10 mouse cellular contexts compared by ENCODE assay signal in genomic region chr7:109719286-109719685, GRCm38 (mm10). TPM values are rescaled to one million over a fixed set of nuclear protein-coding genes. Genes with fewer than 3 reads are reported as not detected.
A peak's percentile ranks its signal among the peaks of the same experiment; 100 is the strongest.
DNase-seq lines count a peak whose midpoint lies in the region; ATAC-seq and TF ChIP-seq lines count a peak whose summit lies in the region.
"Had no signal": no experiment of that assay in that cellular context is flagged by ENCODE, and none has a peak within 500 bp of the region (broad histone marks: within the 10 kb centered on the region; RNA-seq: fewer than 3 reads in every experiment).

No protein-coding gene starts in this region.

- DNase-seq in cerebellum, adult 9-10 months = peak; percentile 38
- DNase-seq in cerebellum, adult 11 months = no peak
- peak; percentile 35 to 59 for DNase-seq in layer of hippocampus, adult 2 months (ENCODE audit: low spot score in 2 of 2)
- DNase-seq in layer of hippocampus, postnatal 36 days = no peak
- peak; percentile 37 for DNase-seq in CH12.LX (ENCODE audit: extremely low read depth)
- peak; percentile 20 for DNase-seq in embryonic facial prominence, embryonic 10.5 days (ENCODE audit: low spot score)
- DNase-seq in midbrain, postnatal 0 days (ENCODE audit: low spot score) = peak; percentile 72
- DNase-seq in B cell, adult 2 months = no peak

- TF ChIP-seq CTCF in layer of hippocampus, adult 2 months (conservative IDR thresholded peaks at IDR 0.05) = peak; percentile 85
- peak; percentile 39 to 75; a peak in 3 of 4 replicates for TF ChIP-seq CTCF in CH12.LX (conservative IDR thresholded peaks at IDR 0.05 in 1 of 2, IDR thresholded peaks at IDR 0.05 in 1 of 2; ENCODE audit: low read depth in 2 of 2, low read length in 2 of 2)
- TF ChIP-seq CTCF in midbrain, postnatal 0 days (IDR thresholded peaks at IDR 0.05) = peak; percentile 74

- no peaks in the 10 kb centered on the region for H3K27me3 ChIP-seq in CH12.LX (replicated peaks)
- H3K27me3 ChIP-seq in embryonic facial prominence, embryonic 10.5 days (replicated peaks; ENCODE audit: low read depth, poor library complexity, severe bottlenecking) = no peaks in the 10 kb centered on the region
- no peaks in the 10 kb centered on the region for H3K27me3 ChIP-seq in midbrain, postnatal 0 days (ENCODE audit: insufficient read depth, low read length)

- peaks cover 0 to 6% of the 10 kb centered on the region in 2 experiments for H3K36me3 ChIP-seq in CH12.LX (replicated peaks in 1 of 2; ENCODE audit: control insufficient read depth in 1 of 2, insufficient read depth in 1 of 2, low read length in 1 of 2)
- H3K36me3 ChIP-seq in embryonic facial prominence, embryonic 10.5 days (replicated peaks) = no peaks in the 10 kb centered on the region
- H3K36me3 ChIP-seq in midbrain, postnatal 0 days (ENCODE audit: insufficient read depth, low read length) = no peaks in the 10 kb centered on the region

- H3K4me3 ChIP-seq in layer of hippocampus, adult 2 months = no peak overlapping the region
- no peak overlapping the region for H3K4me3 ChIP-seq in CH12.LX (replicated peaks in 1 of 3; ENCODE audit: low read depth in 2 of 3, low read length in 2 of 3, poor library complexity in 1 of 3)
- no peak overlapping the region for H3K4me3 ChIP-seq in embryonic facial prominence, embryonic 10.5 days
- no peak overlapping the region for H3K4me3 ChIP-seq in midbrain, postnatal 0 days (ENCODE audit: low read depth, low read length)

- H3K4me2 ChIP-seq in CH12.LX (ENCODE audit: insufficient read depth, low read depth, poor library complexity, severe bottlenecking) = no peak overlapping the region
- no peak overlapping the region for H3K4me2 ChIP-seq in midbrain, postnatal 0 days (ENCODE audit: low read depth, low read length, poor library complexity, severe bottlenecking)

- no peak overlapping the region for H3K9ac ChIP-seq in CH12.LX (ENCODE audit: insufficient read depth, low read depth)
- no peak overlapping the region for H3K9ac ChIP-seq in midbrain, postnatal 0 days (replicated peaks; ENCODE audit: low read length, poor library complexity, severe bottlenecking)

- peaks cover 3% of the 10 kb centered on the region for H3K9me3 ChIP-seq in CH12.LX (replicated peaks; ENCODE audit: low read length)
- no peaks in the 10 kb centered on the region for H3K9me3 ChIP-seq in embryonic facial prominence, embryonic 10.5 days
- H3K9me3 ChIP-seq in midbrain, postnatal 0 days (ENCODE audit: low read length) = no peaks in the 10 kb centered on the region

- H3K27ac ChIP-seq in layer of hippocampus, adult 2 months = no peak overlapping the region
- no peak overlapping the region for H3K27ac ChIP-seq in CH12.LX (ENCODE audit: insufficient read depth, low read depth)
- no peak overlapping the region for H3K27ac ChIP-seq in embryonic facial prominence, embryonic 10.5 days (replicated peaks)
- no peak overlapping the region for H3K27ac ChIP-seq in midbrain, postnatal 0 days (ENCODE audit: low read depth, low read length)

- WGBS in embryonic facial prominence, embryonic 10.5 days = 69% methylated on average over 9 of the region's 9 CpGs
- WGBS in midbrain, postnatal 0 days = 64% methylated on average over 9 of the region's 9 CpGs

- in situ Hi-C loops in CH12.LX (cut with MboI; ENCODE audit: low pct_ligation_motif_present, low pct_unique_long_range_greater_than_20kb, low sequenced_read_pairs) = no loop called here

- dilution Hi-C loops in CH12.LX (cut with MboI; ENCODE audit: extremely low pct_ligation_motif_present, extremely low pct_unique_long_range_greater_than_20kb, low sequenced_read_pairs) = no loop called here

- peak; percentile 83 for TF ChIP-seq RAD21 in CH12.LX (IDR thresholded peaks at IDR 0.05; ENCODE audit: low read depth, low read length)

- no peaks in the 10 kb centered on the region for H3K79me2 ChIP-seq in CH12.LX (replicated peaks; ENCODE audit: control insufficient read depth, extremely low read depth, insufficient read depth, poor library complexity, severe bottlenecking)

- ATAC-seq in midbrain, postnatal 0 days (ENCODE audit: low FRiP score) = no peak

- no peak for TF ChIP-seq EP300 in CH12.LX (IDR thresholded peaks at IDR 0.05; ENCODE audit: low read length)

- no peak for TF ChIP-seq POLR2A in CH12.LX (IDR thresholded peaks at IDR 0.05; ENCODE audit: low read depth, low read length)

- H3K4me1 ChIP-seq in CH12.LX (ENCODE audit: control insufficient read depth in 1 of 2, insufficient read depth in 2 of 2) = peaks cover 0 to 2% of the 10 kb centered on the region in 2 experiments; a peak in 2 of 4 replicates
- H3K4me1 ChIP-seq in embryonic facial prominence, embryonic 10.5 days = no peaks in the 10 kb centered on the region
- H3K4me1 ChIP-seq in midbrain, postnatal 0 days (ENCODE audit: insufficient read depth, low read length) = no peaks in the 10 kb centered on the region

TF ChIP-seq in CH12.LX, 34 proteins besides CTCF, POLR2A, EP300 and RAD21 (continues in another document):
- TF ChIP-seq JUND (conservative IDR thresholded peaks at IDR 0.05; ENCODE audit: low read depth, low read length) = no peak
- no peak for TF ChIP-seq USF2 (conservative IDR thresholded peaks at IDR 0.05; ENCODE audit: low read depth, low read length)
- no peak for TF ChIP-seq TCF12 (IDR thresholded peaks at IDR 0.05; ENCODE audit: low read depth, low read length)
- no peak for TF ChIP-seq TBP (conservative IDR thresholded peaks at IDR 0.05; ENCODE audit: low read depth, low read length)
- peak; percentile 69 for TF ChIP-seq SMC3 (IDR thresholded peaks at IDR 0.05; ENCODE audit: low read depth, low read length)
- no peak for TF ChIP-seq MXI1 (IDR thresholded peaks at IDR 0.05; ENCODE audit: low read depth, low read length)
- no peak for TF ChIP-seq JUN (IDR thresholded peaks at IDR 0.05; ENCODE audit: insufficient read depth, low read depth, low read length)
- no peak for TF ChIP-seq MYC (IDR thresholded peaks at IDR 0.05; ENCODE audit: low read depth, low read length)
- TF ChIP-seq HCFC1 (IDR thresholded peaks at IDR 0.05; ENCODE audit: low read depth, low read length) = no peak
- TF ChIP-seq E2F4 (IDR thresholded peaks at IDR 0.05; ENCODE audit: insufficient replicate concordance, low read depth, low read length) = no peak
- TF ChIP-seq MAFK (IDR thresholded peaks at IDR 0.05; ENCODE audit: insufficient replicate concordance, low read length) = 0 out of 2 replicates have a peak, but pooled peaks have one; percentile 6
- no peak for TF ChIP-seq UBTF (IDR thresholded peaks at IDR 0.05; ENCODE audit: low read depth, low read length)
- no peak for TF ChIP-seq NELFE (IDR thresholded peaks at IDR 0.05; ENCODE audit: low read depth, low read length)
- no peak for TF ChIP-seq CHD2 (IDR thresholded peaks at IDR 0.05; ENCODE audit: low read length)
- no peak for TF ChIP-seq GABPA (IDR thresholded peaks at IDR 0.05; ENCODE audit: insufficient replicate concordance, low read depth, low read length)
- TF ChIP-seq MEF2A (IDR thresholded peaks at IDR 0.05; ENCODE audit: borderline replicate concordance, low read depth, low read length) = no peak

RNA-seq across cellular contexts. Expression of gene BC051019, which starts 4.4 kb away (rescaled TPM):
- total RNA-seq in layer of hippocampus, adult 2 months (2021) = under 1 TPM in 1 of 2 experiments, not detected in 1; 0.23 TPM
- not detected for total RNA-seq in layer of hippocampus, postnatal 36 days (2021)
- total RNA-seq in CH12.LX (2012; rRNA removed) (not detected in 2 replicates), CH12.LX (2014; rRNA removed) (0.17 TPM in 1 of 2 replicates, not detected in the other)
- 0.33 TPM in 2 replicates for polyA plus RNA-seq in CH12.LX (2012; ENCODE audit: insufficient read length, low read depth)
- 0.17 TPM in 1 of 2 replicates, not detected in the other for polyA plus RNA-seq in embryonic facial prominence, embryonic 10.5 days (2016; fragmentation: Nextera tagmentation; extraction: Ambion mirVana)
- 1.5 TPM in 1 of 2 replicates, not detected in the other for total RNA-seq in midbrain, postnatal 0 days (2014; rRNA removed)
- polyA plus RNA-seq in midbrain, postnatal 0 days (2015; fragmentation: Nextera tagmentation; extraction: Ambion mirVana) = 0.45 and 0.58 TPM in 2 replicates

RNA-seq across cellular contexts. Expression of gene Ascl3, which starts 12.2 kb away (rescaled TPM):
- not detected for total RNA-seq in layer of hippocampus, adult 2 months (2021)
- not detected for total RNA-seq in layer of hippocampus, postnatal 36 days (2021)
- not detected in 2 replicates for total RNA-seq in CH12.LX (2012; rRNA removed)
- not detected in 2 replicates for total RNA-seq in CH12.LX (2014; rRNA removed)
- not detected in 2 replicates for polyA plus RNA-seq in CH12.LX (2012; ENCODE audit: insufficient read length, low read depth)
- polyA plus RNA-seq in embryonic facial prominence, embryonic 10.5 days (2016; fragmentation: Nextera tagmentation; extraction: Ambion mirVana) = not detected in 2 replicates
- total RNA-seq in midbrain, postnatal 0 days (2014; rRNA removed) = not detected in 2 replicates
- polyA plus RNA-seq in midbrain, postnatal 0 days (2015; fragmentation: Nextera tagmentation; extraction: Ambion mirVana) = 0.23 TPM in 1 of 2 replicates, not detected in the other
- total RNA-seq: ES-E14 had no signal
- polyA plus RNA-seq: liver, embryonic 16.5 days had no signal

RNA-seq across cellular contexts. Expression of gene Akip1, which starts 15.8 kb away (rescaled TPM):
- total RNA-seq in layer of hippocampus, adult 2 months (2021) = 1 to 10 TPM; 4.1 to 6.3 TPM
- 1 to 10 TPM; 5.6 to 5.9 TPM for total RNA-seq in layer of hippocampus, postnatal 36 days (2021)
- total RNA-seq in CH12.LX (2012; rRNA removed) (34.5 and 35.0 TPM in 2 replicates), CH12.LX (2014; rRNA removed) (38.5 and 42.5 TPM in 2 replicates)
- 46.2 and 51.5 TPM in 2 replicates for polyA plus RNA-seq in CH12.LX (2012; ENCODE audit: insufficient read length, low read depth)
- 24.4 and 24.8 TPM in 2 replicates for polyA plus RNA-seq in embryonic facial prominence, embryonic 10.5 days (2016; fragmentation: Nextera tagmentation; extraction: Ambion mirVana)
- 7.3 and 8.2 TPM in 2 replicates for total RNA-seq in midbrain, postnatal 0 days (2014; rRNA removed)
- 12.1 and 13.7 TPM in 2 replicates for polyA plus RNA-seq in midbrain, postnatal 0 days (2015; fragmentation: Nextera tagmentation; extraction: Ambion mirVana)

RNA-seq across cellular contexts. Expression of gene St5, which starts 15.9 kb away (rescaled TPM):
- 10 to 100 TPM; 49.0 to 53.9 TPM for total RNA-seq in layer of hippocampus, adult 2 months (2021)
- total RNA-seq in layer of hippocampus, postnatal 36 days (2021) = 10 to 100 TPM; 39.1 to 55.7 TPM
- total RNA-seq in CH12.LX (2012; rRNA removed) = 1.6 and 1.9 TPM in 2 replicates
- total RNA-seq in CH12.LX (2014; rRNA removed) = 1.3 and 1.5 TPM in 2 replicates
- 3.4 and 4.1 TPM in 2 replicates for polyA plus RNA-seq in CH12.LX (2012; ENCODE audit: insufficient read length, low read depth)
- polyA plus RNA-seq in embryonic facial prominence, embryonic 10.5 days (2016; fragmentation: Nextera tagmentation; extraction: Ambion mirVana) = 41.7 and 46.4 TPM in 2 replicates
- 25.8 and 48.3 TPM in 2 replicates for total RNA-seq in midbrain, postnatal 0 days (2014; rRNA removed)
- 14.4 and 16.0 TPM in 2 replicates for polyA plus RNA-seq in midbrain, postnatal 0 days (2015; fragmentation: Nextera tagmentation; extraction: Ambion mirVana)

RNA-seq across cellular contexts. Expression of gene Tmem9b, which starts 33.4 kb away (rescaled TPM):
- total RNA-seq in layer of hippocampus, adult 2 months (2021) = 100 to 1,000 TPM; 101 to 102 TPM
- 100 to 1,000 TPM in 1 of 2 experiments, 10 to 100 TPM in 1; 97.9 to 107 TPM for total RNA-seq in layer of hippocampus, postnatal 36 days (2021)
- 24.8 and 26.6 TPM in 2 replicates for total RNA-seq in CH12.LX (2012; rRNA removed)
- 35.6 and 40.3 TPM in 2 replicates for total RNA-seq in CH12.LX (2014; rRNA removed)
- 23.4 and 25.6 TPM in 2 replicates for polyA plus RNA-seq in CH12.LX (2012; ENCODE audit: insufficient read length, low read depth)
- polyA plus RNA-seq in embryonic facial prominence, embryonic 10.5 days (2016; fragmentation: Nextera tagmentation; extraction: Ambion mirVana) = 26.2 and 27.5 TPM in 2 replicates
- total RNA-seq in midbrain, postnatal 0 days (2014; rRNA removed) = 316 and 407 TPM in 2 replicates
- polyA plus RNA-seq in midbrain, postnatal 0 days (2015; fragmentation: Nextera tagmentation; extraction: Ambion mirVana) = 167 and 169 TPM in 2 replicates

Comparison
In these comparisons a context has a peak if more than half of its experiments do, and no peak if none do; other contexts are left out.
1. DNase-seq: peak in cerebellum, adult 9-10 months (single experiment), layer of hippocampus, adult 2 months (2 of 2), CH12.LX (single experiment), embryonic facial prominence, embryonic 10.5 days (single experiment) and midbrain, postnatal 0 days (single experiment); none in cerebellum, adult 11 months (single experiment), layer of hippocampus, postnatal 36 days (0 of 2) and B cell, adult 2 months (0 of 2).
2. Peak in every context shown above with its lines, with median percentiles within 50 percentile points of each other: CTCF ChIP-seq.